Mouse (Mus musculus) ES-E14 (cell line): ENCODE results near the gene Car4. TPM values are rescaled to one million over a fixed set of nuclear protein-coding genes. Genes with fewer than 3 reads are reported as not detected.
A peak's percentile ranks its signal among the peaks of the same experiment; 100 is the strongest.

ENCODE experiments used
- DNase-seq: peaks from one replicate; pipeline ENCODE4 v3.0.0-alpha.2; 2013; ENCODE audit warnings: low read depth, low spot score
- H3K27ac ChIP-seq: 2 replicates; pipeline ENCODE4 v1.5.1; 2012; ENCODE audit warnings: low read depth, mild to moderate bottlenecking, low read length, moderate library complexity, mixed read lengths; ENCODE audit not compliant: poor library complexity, insufficient read depth, severe bottlenecking
- H3K36me3 ChIP-seq: 2 replicates; pipeline ENCODE4 v1.6.1; 2012; ENCODE audit warnings: mild to moderate bottlenecking, low read length, moderate library complexity, mixed read lengths; ENCODE audit not compliant: control insufficient read depth, poor library complexity, insufficient read depth, severe bottlenecking
- H3K4me1 ChIP-seq, 2 experiments: fragments of 150-350 bp in 1 of 2; sonication (generic) in 1 of 2; 2 replicates each; pipeline ENCODE4 v1.6.1; 2012; ENCODE audit warnings: low read length in 2 of 2, mild to moderate bottlenecking in 1 of 2, mixed read lengths in 1 of 2; ENCODE audit not compliant: control insufficient read depth in 2 of 2, insufficient read depth in 2 of 2, poor library complexity in 1 of 2
- H3K4me3 ChIP-seq, 2 experiments: fragments of 150-350 bp in 1 of 2; sonication (generic) in 1 of 2; 2 replicates each; pipeline ENCODE4 v1.5.1; 2012; ENCODE audit warnings: low read length in 2 of 2, low read depth in 1 of 2, mild to moderate bottlenecking in 1 of 2, mixed read lengths in 1 of 2; ENCODE audit not compliant: insufficient read depth in 1 of 2, poor library complexity in 1 of 2, severe bottlenecking in 1 of 2
- H3K9ac ChIP-seq: 2 replicates; pipeline ENCODE4 v1.6.1; 2012; ENCODE audit warnings: low read depth, mild to moderate bottlenecking, low read length, mixed read lengths; ENCODE audit not compliant: poor library complexity, insufficient read depth, severe bottlenecking
- H3K9me3 ChIP-seq: fragments of 150-350 bp; sonication (generic); 2 replicates; pipeline ENCODE4 v1.6.1; 2012; ENCODE audit warnings: low read depth, mild to moderate bottlenecking, low read length; ENCODE audit not compliant: control insufficient read depth, insufficient read depth
- CHD2 ChIP-seq: IDR thresholded peaks from 2 replicates; pipeline ENCODE4 v1.6.1; 2014; ENCODE audit warnings: mild to moderate bottlenecking, low read depth, low read length, inconsistent platforms
- HCFC1 ChIP-seq: IDR thresholded peaks from 2 replicates; pipeline ENCODE4 v1.6.1; 2012; ENCODE audit warnings: low read length, inconsistent platforms, borderline replicate concordance; ENCODE audit not compliant: insufficient read depth
- MAFK ChIP-seq: IDR thresholded peaks from 2 replicates; pipeline ENCODE4 v1.6.1; 2014; ENCODE audit warnings: mild to moderate bottlenecking, low read depth, low read length, inconsistent platforms; ENCODE audit not compliant: insufficient read depth
- ZC3H11A ChIP-seq: IDR thresholded peaks from 2 replicates; pipeline ENCODE4 v1.6.1; 2012; ENCODE audit warnings: low read depth, mild to moderate bottlenecking, inconsistent platforms, low read length, borderline replicate concordance
- ZNF384 ChIP-seq: IDR thresholded peaks from 2 replicates; pipeline ENCODE4 v1.6.1; 2012; ENCODE audit warnings: low read depth, low read length, inconsistent platforms
- in situ Hi-C, 2 experiments: fragments of 600-800 bp; cut with MboI; formaldehyde crosslinking; loops; one replicate each; pipeline ENCODE4 v1.15.1; 2025; ENCODE audit warnings: low sequenced_read_pairs in 2 of 2, inconsistent platforms in 1 of 2; ENCODE audit not compliant: unreplicated experiment in 2 of 2
- total RNA-seq: library from RNA; depleted of rRNA; stranded (reverse); fragments of 300-350 nt; gene quantifications from 2 replicates; pipeline ENCODE4 v1.2.3, GENCODE M21; 2012

Car4 gene
- total RNA-seq, 1 experiment = 17.3 TPM

- Histone ChIP-seq H3K4me1 (peaks cover 3 to 25% of the 10 kb centered on the region in 2 experiments; a peak in 3 of 4 replicates), H3K4me3 (peak overlapping the region; percentile 52 to 58; a peak in 3 of 4 replicates), H3K36me3 (no peaks in the 10 kb centered on the region), H3K27ac (peak overlapping the region; percentile 91), H3K9me3 (no peaks in the 10 kb centered on the region), H3K9ac (peak overlapping the region; percentile 9)
- in situ Hi-C loops = no loop called here
- peak; percentile 86 for DNase-seq
- no peak for TF ChIP-seq ZC3H11A
- TF ChIP-seq HCFC1 = peak; percentile 47; the same call in 1 of the 2 replicates
- no peak for TF ChIP-seq MAFK
- no peak for TF ChIP-seq CHD2
Measured at GRCm38 (mm10) chr11:84943948-84944347, 13.6 kb upstream of the Car4 start.

GRCm38 (mm10) chr11:84944639-84945435 is 12.7 kb upstream of the Car4 start:
- in situ Hi-C loops = no loop called here
- TF ChIP-seq MAFK (no peak), ZC3H11A (no peak), ZNF384 (no peak)
- peak overlapping the region; percentile 23 for H3K9ac ChIP-seq
- peak overlapping the region; percentile 91 for H3K27ac ChIP-seq
- DNase-seq = no peak
- peaks cover 3 to 30% of the 10 kb centered on the region in 2 experiments; a peak in 3 of 4 replicates for H3K4me1 ChIP-seq
- H3K4me3 ChIP-seq = peak overlapping the region; percentile 31 to 58; a peak in 3 of 4 replicates
- no peaks in the 10 kb centered on the region for H3K9me3 ChIP-seq
- no peaks in the 10 kb centered on the region for H3K36me3 ChIP-seq

GRCm38 (mm10) chr11:84945841-84946240 is 11.7 kb upstream of the Car4 start:
- Histone ChIP-seq H3K27ac (peak overlapping the region; percentile 91; the same call in 1 of the 2 replicates), H3K9me3 (no peaks in the 10 kb centered on the region), H3K9ac (no peak overlapping the region), H3K36me3 (no peaks in the 10 kb centered on the region), H3K4me1 (peaks cover 3 to 30% of the 10 kb centered on the region in 2 experiments; a peak in 3 of 4 replicates), H3K4me3 (no peak overlapping the region)
- in situ Hi-C loops = no loop called here
- no peak for DNase-seq
- no peak for TF ChIP-seq ZC3H11A
- no peak for TF ChIP-seq ZNF384
- TF ChIP-seq CHD2 = no peak
- no peak for TF ChIP-seq MAFK

GRCm38 (mm10) chr11:84947206-84947605 is 10.4 kb upstream of the Car4 start:
- TF ChIP-seq CHD2 = no peak
- in situ Hi-C loops = no loop called here
- no peak for DNase-seq
- H3K9me3 ChIP-seq = no peaks in the 10 kb centered on the region
- H3K36me3 ChIP-seq = no peaks in the 10 kb centered on the region
- H3K27ac ChIP-seq = peak overlapping the region; percentile 34; the same call in 1 of the 2 replicates
- H3K9ac ChIP-seq = peak overlapping the region; percentile 23; the same call in 1 of the 2 replicates
- H3K4me1 ChIP-seq = peaks cover 3 to 30% of the 10 kb centered on the region in 2 experiments; a peak in 3 of 4 replicates
- no peak overlapping the region; a peak in 1 of 4 replicates for H3K4me3 ChIP-seq

- Histone ChIP-seq H3K4me3 (no peak overlapping the region), H3K4me1 (peaks cover 3 to 30% of the 10 kb centered on the region in 2 experiments; a peak in 3 of 4 replicates), H3K27ac (peak overlapping the region; percentile 75; the same call in 1 of the 2 replicates), H3K9me3 (no peaks in the 10 kb centered on the region), H3K36me3 (no peaks in the 10 kb centered on the region), H3K9ac (no peak overlapping the region)
- no peak for DNase-seq
- in situ Hi-C loops = no loop called here
- no peak for TF ChIP-seq MAFK
Measured at GRCm38 (mm10) chr11:84948114-84948513, 9.5 kb upstream of the Car4 start.
